Mouse (Mus musculus): ENCODE data around the gene Vps8.

- TF ChIP-seq CTCF (IDR thresholded peaks at IDR 0.05; ENCODE audit: borderline replicate concordance, insufficient read depth, low read length) (no peak), POLR2A (IDR thresholded peaks at IDR 0.05; ENCODE audit: low read depth, low read length) (no peak)
Observed at GRCm38 (mm10) chr16:21392099-21392498, 30.8 kb upstream of the Vps8 start.
